Mouse (Mus musculus) forebrain, embryonic 15.5 days (tissue): ENCODE results near the gene Ddx25. TPM values are rescaled to one million over a fixed set of nuclear protein-coding genes. Genes with fewer than 3 reads are reported as not detected.

Source experiments
- polyA plus RNA-seq: library from polyadenylated mRNA; unstranded; fragments of >200 nt; fragmentation: Nextera tagmentation; extraction: Ambion mirVana; gene quantifications from 2 replicates; pipeline ENCODE4 v1.2.1, GENCODE M21; 2015

The Ddx25 gene
- polyA plus RNA-seq, 1 experiment from 2014 or later, result 19.6 TPM

Other genes starting within 250 kb of the Ddx25 start
- gene Cdon, start 137.4 kb downstream of the Ddx25 start, polyA plus RNA-seq, result 15.0 and 18.2 TPM in 2 replicates
- not detected in 2 replicates for gene Gm1113, start 40.3 kb downstream of the Ddx25 start, polyA plus RNA-seq
- gene Pus3, start 67 bp upstream of the Ddx25 start, polyA plus RNA-seq, result 18.8 TPM in 2 replicates
- 1.1 and 1.6 TPM in 2 replicates for gene Pate2, start 11.8 kb upstream of the Ddx25 start, polyA plus RNA-seq
- 23.6 and 26.8 TPM in 2 replicates for gene Hyls1, start 11.9 kb upstream of the Ddx25 start, polyA plus RNA-seq
- gene Pate4, start 53.4 kb upstream of the Ddx25 start, polyA plus RNA-seq, result not detected in 2 replicates
- 0.14 TPM in 1 of 2 replicates, not detected in the other for gene Pate3, start 89.7 kb upstream of the Ddx25 start, polyA plus RNA-seq
- not detected in 2 replicates for gene Pate1, start 128.9 kb upstream of the Ddx25 start, polyA plus RNA-seq
- gene Gm17677, start 182.5 kb upstream of the Ddx25 start, polyA plus RNA-seq, result not detected in 2 replicates
- not detected in 2 replicates for gene Gm17727, start 219.6 kb upstream of the Ddx25 start, polyA plus RNA-seq
- not detected in 2 replicates for gene Gm27235, start 231.6 kb upstream of the Ddx25 start, polyA plus RNA-seq
- gene D730048I06Rik, start 231.6 kb upstream of the Ddx25 start, polyA plus RNA-seq, result not detected in 2 replicates